Mouse (Mus musculus): ENCODE measurements at regions not wholly inside any gene's neighbourhood (a gene's known extent, or its start where the extent isn't known, plus 50 kb on each side); places are given as distances from the start of the nearest gene placed in this dataset.

DNA sequence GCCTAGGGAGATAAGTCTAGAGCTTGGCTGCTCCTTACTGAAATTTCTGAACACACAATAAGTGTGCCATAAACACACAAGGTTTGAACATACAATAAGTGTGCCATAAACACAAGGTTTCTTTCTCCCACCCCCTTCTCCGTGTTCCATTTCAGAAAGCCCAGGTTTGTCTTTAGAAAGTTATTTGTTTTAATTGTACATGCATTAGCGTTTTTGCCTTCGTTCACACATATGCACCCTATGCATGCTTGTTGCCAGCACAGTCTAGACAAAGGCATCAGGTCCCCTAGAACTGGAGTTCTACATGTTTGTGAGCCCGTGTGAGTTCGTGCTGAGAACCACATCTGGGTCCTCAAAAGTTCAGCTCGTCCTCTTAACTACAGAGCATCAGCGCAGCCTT lies 64.0 kb upstream of the Gpc5 start:
- TF ChIP-seq CTCF (IDR thresholded peaks at IDR 0.05; ENCODE audit: extremely low read depth, insufficient read length, insufficient replicate concordance, low read depth, low read length): no peak
- TF ChIP-seq POLR2A (IDR thresholded peaks at IDR 0.05; ENCODE audit: low read depth, low read length): no peak
- Histone ChIP-seq H3K27ac (ENCODE audit: insufficient read depth, low read depth, low read length) (no peak overlapping the region), H3K4me3 (ENCODE audit: low read depth, low read length) (no peak overlapping the region), H3K36me3 (ENCODE audit: control insufficient read depth, insufficient read depth, low read length) (no peaks in the 10 kb centered on the region), H3K4me1 (ENCODE audit: control insufficient read depth, insufficient read depth, insufficient read length, low read length) (no peaks in the 10 kb centered on the region), H3K27me3 (ENCODE audit: control insufficient read depth, insufficient read depth, low read length) (no peaks in the 10 kb centered on the region)
- 86% methylated on average over 7 of the region's 7 CpGs for WGBS

GRCm38 (mm10) chr14:115031734-115032133 lies 60.3 kb upstream of the Gpc5 start:
- 46% methylated on average over 4 of the region's 4 CpGs for WGBS
- Histone ChIP-seq H3K4me3 (ENCODE audit: low read depth, low read length) (no peak overlapping the region), H3K36me3 (ENCODE audit: control insufficient read depth, insufficient read depth, low read length) (no peaks in the 10 kb centered on the region), H3K27me3 (ENCODE audit: control insufficient read depth, insufficient read depth, low read length) (no peaks in the 10 kb centered on the region), H3K4me1 (ENCODE audit: control insufficient read depth, insufficient read depth, insufficient read length, low read length) (no peaks in the 10 kb centered on the region; the same call in 1 of the 2 replicates), H3K27ac (ENCODE audit: insufficient read depth, low read depth, low read length) (no peak overlapping the region)
- TF ChIP-seq POLR2A (IDR thresholded peaks at IDR 0.05; ENCODE audit: low read depth, low read length) (no peak), CTCF (IDR thresholded peaks at IDR 0.05; ENCODE audit: extremely low read depth, insufficient read length, insufficient replicate concordance, low read depth, low read length) (no peak)

DNA sequence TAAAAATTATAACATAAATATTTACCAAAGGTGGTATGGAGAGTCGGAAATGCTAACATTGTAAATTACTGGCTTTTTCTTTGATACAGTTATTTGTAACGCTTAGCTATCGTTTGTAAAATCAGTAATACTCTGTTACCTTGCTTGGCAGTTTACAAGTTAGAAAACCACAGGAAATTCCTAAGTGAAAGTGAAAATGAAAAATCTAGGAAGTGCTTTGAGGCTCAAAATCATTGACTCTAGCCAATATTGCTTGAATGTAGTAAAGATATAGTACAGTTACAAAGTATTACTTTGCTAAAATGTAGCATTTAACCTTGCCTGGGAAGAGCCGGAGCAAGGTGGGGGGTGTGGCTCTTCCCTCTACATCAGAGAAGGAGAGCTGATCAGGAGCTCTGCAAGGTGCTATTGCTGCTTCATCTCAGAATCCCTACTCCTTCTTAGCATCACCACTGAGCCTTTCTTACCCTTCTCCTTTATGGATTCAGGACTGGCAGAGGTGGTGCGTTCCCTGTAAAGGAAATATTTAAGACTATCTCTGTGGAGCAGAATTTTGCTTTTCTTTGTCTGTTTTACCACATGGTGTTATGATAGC lies 58.5 kb upstream of the Gpc5 start:
- 55% methylated on average over 5 of the region's 5 CpGs for WGBS
- Histone ChIP-seq H3K36me3 (ENCODE audit: control insufficient read depth, insufficient read depth, low read length) (no peaks in the 10 kb centered on the region), H3K4me3 (ENCODE audit: low read depth, low read length) (no peak overlapping the region), H3K4me1 (ENCODE audit: control insufficient read depth, insufficient read depth, insufficient read length, low read length) (no peaks in the 10 kb centered on the region; the same call in 1 of the 2 replicates), H3K27ac (ENCODE audit: insufficient read depth, low read depth, low read length) (no peak overlapping the region), H3K27me3 (ENCODE audit: control insufficient read depth, insufficient read depth, low read length) (no peaks in the 10 kb centered on the region)
- TF ChIP-seq CTCF (IDR thresholded peaks at IDR 0.05; ENCODE audit: extremely low read depth, insufficient read length, insufficient replicate concordance, low read depth, low read length) (no peak), POLR2A (IDR thresholded peaks at IDR 0.05; ENCODE audit: low read depth, low read length) (no peak)

- TF ChIP-seq CTCF (IDR thresholded peaks at IDR 0.05; ENCODE audit: extremely low read depth, insufficient read length, insufficient replicate concordance, low read depth, low read length) (no peak), POLR2A (IDR thresholded peaks at IDR 0.05; ENCODE audit: low read depth, low read length) (no peak)
- H3K4me1 ChIP-seq (ENCODE audit: control insufficient read depth, insufficient read depth, insufficient read length, low read length): no peaks in the 10 kb centered on the region; the same call in 1 of the 2 replicates
- WGBS: 67% methylated on average over 10 of the region's 10 CpGs
- H3K27me3 ChIP-seq (ENCODE audit: control insufficient read depth, insufficient read depth, low read length): 0 out of 2 replicates have a peak, but pooled peaks cover 4% of the 10 kb centered on the region
- no peak overlapping the region for H3K4me3 ChIP-seq (ENCODE audit: low read depth, low read length)
- no peak overlapping the region for H3K27ac ChIP-seq (ENCODE audit: insufficient read depth, low read depth, low read length)
- H3K36me3 ChIP-seq (ENCODE audit: control insufficient read depth, insufficient read depth, low read length): no peaks in the 10 kb centered on the region
Observed at GRCm38 (mm10) chr14:115034718-115035437, 57.1 kb upstream of the Gpc5 start.

DNA sequence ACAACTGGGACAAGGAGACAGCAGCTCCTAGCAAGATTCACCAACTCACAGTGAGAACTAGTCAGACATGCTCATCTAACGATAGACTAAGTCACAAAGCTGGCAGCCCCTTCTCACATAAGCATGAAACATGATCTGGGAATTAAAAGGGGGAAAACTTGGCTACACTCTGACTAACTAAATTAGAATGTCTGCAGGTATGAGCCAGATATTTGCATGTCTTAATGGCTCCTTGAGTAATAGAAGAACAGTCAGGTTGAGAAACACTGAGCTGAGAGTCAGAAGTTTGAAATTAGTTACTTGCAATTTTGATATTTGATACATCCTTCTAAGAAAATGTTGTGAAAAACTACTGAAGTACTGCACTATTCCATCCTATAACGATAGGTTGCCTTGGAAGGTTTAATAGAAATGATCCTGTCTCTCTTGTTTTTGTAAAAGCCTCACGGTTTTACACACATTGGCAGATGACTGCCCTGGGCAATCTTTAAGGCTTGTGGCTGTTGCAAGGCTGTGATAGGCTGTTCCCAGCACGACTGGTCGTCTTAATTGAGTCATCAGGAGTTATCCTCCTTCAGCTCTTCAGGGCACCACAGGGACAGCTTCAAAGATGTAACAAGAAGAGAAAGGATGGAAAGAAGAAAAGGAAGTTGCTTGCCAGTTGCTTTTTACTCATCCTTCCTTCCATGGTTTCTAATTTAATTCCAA lies 54.8 kb upstream of the Gpc5 start:
- WGBS: 57% methylated on average over 5 of the region's 5 CpGs
- TF ChIP-seq POLR2A (IDR thresholded peaks at IDR 0.05; ENCODE audit: low read depth, low read length) (no peak), CTCF (IDR thresholded peaks at IDR 0.05; ENCODE audit: extremely low read depth, insufficient read length, insufficient replicate concordance, low read depth, low read length) (no peak)
- no peak overlapping the region for H3K27ac ChIP-seq (ENCODE audit: insufficient read depth, low read depth, low read length)
- 0 out of 2 replicates have a peak, but pooled peaks cover 11% of the 10 kb centered on the region for H3K27me3 ChIP-seq (ENCODE audit: control insufficient read depth, insufficient read depth, low read length)
- H3K4me3 ChIP-seq (ENCODE audit: low read depth, low read length): no peak overlapping the region
- H3K36me3 ChIP-seq (ENCODE audit: control insufficient read depth, insufficient read depth, low read length): no peaks in the 10 kb centered on the region
- peaks cover 4% of the 10 kb centered on the region for H3K4me1 ChIP-seq (ENCODE audit: control insufficient read depth, insufficient read depth, insufficient read length, low read length)

DNA sequence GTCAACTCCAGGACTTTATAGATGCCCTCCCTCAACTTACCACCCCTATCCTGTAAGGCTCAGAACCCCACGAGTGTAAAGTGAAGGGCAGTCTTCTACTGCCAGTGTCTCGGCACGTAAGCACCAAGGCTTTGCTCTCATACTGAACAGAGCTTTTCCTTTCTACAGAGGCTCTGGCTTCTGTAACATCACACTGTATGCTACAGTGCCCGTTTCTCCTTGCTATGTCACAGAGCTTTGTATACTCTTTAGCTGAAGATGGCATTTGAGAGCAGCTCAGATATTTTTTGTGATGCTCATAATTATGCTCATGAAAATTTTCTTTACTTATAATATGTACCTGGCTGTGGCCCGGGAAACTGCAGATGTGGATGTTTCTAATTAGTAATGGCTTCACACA lies 53.2 kb upstream of the Gpc5 start:
- 73% methylated on average over 5 of the region's 5 CpGs for WGBS
- TF ChIP-seq POLR2A (IDR thresholded peaks at IDR 0.05; ENCODE audit: low read depth, low read length) (no peak), CTCF (IDR thresholded peaks at IDR 0.05; ENCODE audit: extremely low read depth, insufficient read length, insufficient replicate concordance, low read depth, low read length) (no peak)

GRCm38 (mm10) chr14:115039524-115039923 lies 52.5 kb upstream of the Gpc5 start:
- H3K36me3 ChIP-seq (ENCODE audit: control insufficient read depth, insufficient read depth, low read length): peaks cover 2% of the 10 kb centered on the region
- no peak overlapping the region for H3K27ac ChIP-seq (ENCODE audit: insufficient read depth, low read depth, low read length)
- H3K4me1 ChIP-seq (ENCODE audit: control insufficient read depth, insufficient read depth, insufficient read length, low read length): peaks cover 5% of the 10 kb centered on the region
- no peak overlapping the region for H3K4me3 ChIP-seq (ENCODE audit: low read depth, low read length)
- H3K27me3 ChIP-seq (ENCODE audit: control insufficient read depth, insufficient read depth, low read length): 0 out of 2 replicates have a peak, but pooled peaks cover 11% of the 10 kb centered on the region
- TF ChIP-seq CTCF (IDR thresholded peaks at IDR 0.05; ENCODE audit: extremely low read depth, insufficient read length, insufficient replicate concordance, low read depth, low read length) (no peak), POLR2A (IDR thresholded peaks at IDR 0.05; ENCODE audit: low read depth, low read length) (no peak)
- 52% methylated on average over 5 of the region's 5 CpGs for WGBS

More for the DNA sequence above, 53.2 kb upstream of the Gpc5 start:
- H3K36me3 ChIP-seq (ENCODE audit: control insufficient read depth, insufficient read depth, low read length): no peaks in the 10 kb centered on the region; the same call in 1 of the 2 replicates
- peaks cover 5% of the 10 kb centered on the region for H3K4me1 ChIP-seq (ENCODE audit: control insufficient read depth, insufficient read depth, insufficient read length, low read length)
- H3K27ac ChIP-seq (ENCODE audit: insufficient read depth, low read depth, low read length): no peak overlapping the region
- H3K27me3 ChIP-seq (ENCODE audit: control insufficient read depth, insufficient read depth, low read length): 0 out of 2 replicates have a peak, but pooled peaks cover 11% of the 10 kb centered on the region
- no peak overlapping the region for H3K4me3 ChIP-seq (ENCODE audit: low read depth, low read length)
